Mouse (Mus musculus) embryonic facial prominence, embryonic 11.5 days (tissue): ENCODE data around the gene Cav3. TPM values are rescaled to one million over a fixed set of nuclear protein-coding genes. Genes with fewer than 3 reads are reported as not detected.

Source experiments
- ATAC-seq: fragments of 200-750 bp; cut with Nextera tagmentation; replicated peaks from 2 replicates; pipeline ENCODE4 v1.8.0; 2017; ENCODE audit warnings: low read depth; ENCODE audit not compliant: insufficient number of reproducible peaks, low FRiP score, low TSS enrichment
- DNase-seq: peaks from one replicate; pipeline ENCODE4 v3.0.0-alpha.2; 2015; ENCODE audit warnings: low spot score
- H3K27ac ChIP-seq: fragments of 300-500 bp; sonication (generic); replicated peaks from 2 replicates; pipeline ENCODE4 v1.5.1; 2014; ENCODE audit warnings: mild to moderate bottlenecking, low read depth, low read length, control low read depth
- H3K27me3 ChIP-seq: fragments of 300-500 bp; sonication (generic); 2 replicates; pipeline ENCODE4 v1.6.1; 2014; ENCODE audit warnings: mild to moderate bottlenecking, low read length, moderate library complexity, mixed read lengths; ENCODE audit not compliant: control insufficient read depth, insufficient read depth
- H3K36me3 ChIP-seq: fragments of 300-500 bp; sonication (generic); replicated peaks from 2 replicates; pipeline ENCODE4 v1.6.1; 2014; ENCODE audit warnings: low read depth, mild to moderate bottlenecking, low read length, moderate library complexity, mixed read lengths; ENCODE audit not compliant: control insufficient read depth, insufficient read depth
- H3K4me1 ChIP-seq: fragments of 300-500 bp; sonication (generic); 2 replicates; pipeline ENCODE4 v1.6.1; 2014; ENCODE audit warnings: low read length, mixed read lengths; ENCODE audit not compliant: control insufficient read depth, insufficient read depth
- H3K4me2 ChIP-seq: fragments of 300-500 bp; sonication (generic); 2 replicates; pipeline ENCODE4 v1.6.1; 2014; ENCODE audit warnings: low read depth, mild to moderate bottlenecking, control low read depth, low read length, moderate library complexity
- H3K4me3 ChIP-seq: fragments of 300-500 bp; sonication (generic); 2 replicates; pipeline ENCODE4 v1.5.1; 2014; ENCODE audit warnings: low read depth, low read length, control low read depth
- H3K9ac ChIP-seq: fragments of 300-500 bp; sonication (generic); replicated peaks from 2 replicates; pipeline ENCODE4 v1.6.1; 2014; ENCODE audit warnings: mild to moderate bottlenecking, control low read depth, low read length
- H3K9me3 ChIP-seq: fragments of 300-500 bp; sonication (generic); replicated peaks from 2 replicates; pipeline ENCODE4 v1.6.1; 2016; ENCODE audit warnings: mild to moderate bottlenecking, low read length, inconsistent platforms, mixed read lengths; ENCODE audit not compliant: control insufficient read depth
- WGBS: fragments of 180-500 bp; shearing (Covaris S2); extraction: QIAGEN DNeasy Blood & Tissue Kit; methylation state at CpG from one replicate; pipeline ENCODE4 v1.1.7; 2014; 5-methylcytosine and 5-hydroxymethylcytosine counted together
- polyA plus RNA-seq: library from polyadenylated mRNA; unstranded; fragments of >200 nt; fragmentation: Nextera tagmentation; extraction: Ambion mirVana; gene quantifications from 2 replicates; pipeline ENCODE4 v1.2.1, GENCODE M21; 2014

Gene Cav3
- polyA plus RNA-seq, 1 experiment from 2014 or later = 0.72 TPM

GRCm38 (mm10) chr6:112489910-112490559, 30.7 kb downstream of the Cav3 start, which contains the start of gene Oxtr:
Gene Oxtr, minus strand, starts transcription at chr6:112489943.
- WGBS = 10% methylated on average over 24 of the region's 24 CpGs
- H3K4me3 ChIP-seq = peak within 1 kb of the TSS; percentile 31

GRCm38 (mm10) chr6:112490625-112491242, 31.4 kb downstream of the Cav3 start:
- peak overlapping the region; percentile 41 for H3K9ac ChIP-seq
- peaks cover 38% of the 10 kb centered on the region for H3K27me3 ChIP-seq
- no peaks in the 10 kb centered on the region for H3K9me3 ChIP-seq
- no peaks in the 10 kb centered on the region for H3K36me3 ChIP-seq
- ATAC-seq (peak; percentile 54; the same call in 1 of the 2 replicates), DNase-seq (peak; percentile 90)
- WGBS = 2% methylated on average over 35 of the region's 35 CpGs
- H3K27ac ChIP-seq = no peak overlapping the region
- H3K4me3 ChIP-seq = peak overlapping the region; percentile 31
- peaks cover 10% of the 10 kb centered on the region for H3K4me1 ChIP-seq
- peak overlapping the region; percentile 72 for H3K4me2 ChIP-seq

More at GRCm38 (mm10) chr6:112489910-112490559, 30.7 kb downstream of the Cav3 start, which contains the start of gene Oxtr:
- ATAC-seq (0 out of 2 replicates have a peak, but pooled peaks have one; percentile 11), DNase-seq (peak; percentile 10)
- no peaks in the 10 kb centered on the region for H3K36me3 ChIP-seq
- peaks cover 38% of the 10 kb centered on the region for H3K27me3 ChIP-seq
- H3K4me1 ChIP-seq = peaks cover 10% of the 10 kb centered on the region
- H3K27ac ChIP-seq = no peak within 1 kb of the TSS
- H3K9ac ChIP-seq = peak within 1 kb of the TSS; percentile 41
- H3K4me2 ChIP-seq = peak within 1 kb of the TSS; percentile 72
- no peaks in the 10 kb centered on the region for H3K9me3 ChIP-seq

- Histone ChIP-seq H3K4me2 (no peak overlapping the region), H3K4me1 (peaks cover 10% of the 10 kb centered on the region), H3K27ac (no peak overlapping the region), H3K9ac (no peak overlapping the region), H3K27me3 (peaks cover 38% of the 10 kb centered on the region), H3K9me3 (no peaks in the 10 kb centered on the region), H3K4me3 (no peak overlapping the region), H3K36me3 (no peaks in the 10 kb centered on the region)
- 75% methylated on average over 8 of the region's 8 CpGs for WGBS
- ATAC-seq (no peak), DNase-seq (no peak)
Observed at GRCm38 (mm10) chr6:112491521-112491920, 32.2 kb downstream of the Cav3 start.

- ATAC-seq (no peak), DNase-seq (no peak)
- peaks cover 31% of the 10 kb centered on the region for H3K27me3 ChIP-seq
- no peaks in the 10 kb centered on the region for H3K36me3 ChIP-seq
- H3K4me2 ChIP-seq = no peak overlapping the region
- H3K9ac ChIP-seq = no peak overlapping the region
- H3K27ac ChIP-seq = no peak overlapping the region
- 84% methylated on average over 6 of the region's 6 CpGs for WGBS
- peaks cover 10% of the 10 kb centered on the region for H3K4me1 ChIP-seq
- no peak overlapping the region for H3K4me3 ChIP-seq
- no peaks in the 10 kb centered on the region for H3K9me3 ChIP-seq
Observed at GRCm38 (mm10) chr6:112492656-112493055, 33.4 kb downstream of the Cav3 start.

- WGBS = 87% methylated on average over 9 of the region's 9 CpGs
- Histone ChIP-seq H3K9ac (no peak overlapping the region), H3K9me3 (no peaks in the 10 kb centered on the region), H3K4me3 (no peak overlapping the region), H3K27me3 (peaks cover 24% of the 10 kb centered on the region), H3K27ac (no peak overlapping the region), H3K4me1 (peaks cover 10% of the 10 kb centered on the region), H3K36me3 (no peaks in the 10 kb centered on the region), H3K4me2 (no peak overlapping the region)
- DNase-seq = no peak
- no peak for ATAC-seq
Observed at GRCm38 (mm10) chr6:112493371-112493770, 34.1 kb downstream of the Cav3 start.

- Histone ChIP-seq H3K4me3 (no peak overlapping the region), H3K9me3 (no peaks in the 10 kb centered on the region), H3K4me1 (peaks cover 5% of the 10 kb centered on the region), H3K36me3 (no peaks in the 10 kb centered on the region), H3K9ac (no peak overlapping the region), H3K27me3 (peaks cover 11% of the 10 kb centered on the region), H3K27ac (no peak overlapping the region), H3K4me2 (no peak overlapping the region)
- DNase-seq = no peak
- ATAC-seq = no peak
- 65% methylated on average over 10 of the region's 10 CpGs for WGBS
Observed at GRCm38 (mm10) chr6:112494620-112495081, 35.3 kb downstream of the Cav3 start.

- Histone ChIP-seq H3K4me1 (no peaks in the 10 kb centered on the region), H3K9ac (no peak overlapping the region), H3K27ac (no peak overlapping the region), H3K4me3 (no peak overlapping the region), H3K36me3 (no peaks in the 10 kb centered on the region), H3K9me3 (no peaks in the 10 kb centered on the region), H3K4me2 (no peak overlapping the region), H3K27me3 (peaks cover 5% of the 10 kb centered on the region)
- WGBS = 45% methylated on average over 4 of the region's 4 CpGs
- ATAC-seq = no peak
- no peak for DNase-seq
Observed at GRCm38 (mm10) chr6:112495219-112495618, 35.9 kb downstream of the Cav3 start.
